Mouse (Mus musculus): ENCODE measurements around the gene Zfp791. TPM values are rescaled to one million over a fixed set of nuclear protein-coding genes. Genes with fewer than 3 reads are reported as not detected.

Gene Zfp791
- polyA plus RNA-seq, 1 experiment from 2014 or later = 1.6 TPM

GRCm38 (mm10) chr8:85119052-85119981 lies 3.6 kb downstream of the Zfp791 start:
- peak overlapping the region; percentile 69 for H3K9ac ChIP-seq (ENCODE audit: low read depth, low read length)
- peak; percentile 94 for ATAC-seq (ENCODE audit: low read depth)
- peak overlapping the region; percentile 50 for H3K4me3 ChIP-seq (ENCODE audit: low read depth, low read length)
- 6% methylated on average over 34 of the region's 37 CpGs for WGBS
- H3K36me3 ChIP-seq (ENCODE audit: control insufficient read depth, insufficient read depth, low read length) = no peaks in the 10 kb centered on the region
- peak overlapping the region; percentile 68 for H3K4me2 ChIP-seq (ENCODE audit: low read depth, low read length)
- no peaks in the 10 kb centered on the region for H3K9me3 ChIP-seq (ENCODE audit: control insufficient read depth, low read length)
- 0 out of 2 replicates have a peak, but pooled peaks cover 6% of the 10 kb centered on the region for H3K4me1 ChIP-seq (ENCODE audit: control insufficient read depth, insufficient read depth, low read length)
- H3K27ac ChIP-seq (replicated peaks; ENCODE audit: low read depth, low read length) = peak overlapping the region; percentile 31
- no peaks in the 10 kb centered on the region for H3K27me3 ChIP-seq (replicated peaks; ENCODE audit: control insufficient read depth, insufficient read depth, low read length)
- peak; percentile 97 for DNase-seq (ENCODE audit: low spot score)

- ATAC-seq (ENCODE audit: low read depth) = no peak
- no peak overlapping the region for H3K4me2 ChIP-seq (ENCODE audit: low read depth, low read length)
- no peak overlapping the region for H3K9ac ChIP-seq (ENCODE audit: low read depth, low read length)
- 0 out of 2 replicates have a peak, but pooled peaks cover 6% of the 10 kb centered on the region for H3K4me1 ChIP-seq (ENCODE audit: control insufficient read depth, insufficient read depth, low read length)
- H3K27me3 ChIP-seq (replicated peaks; ENCODE audit: control insufficient read depth, insufficient read depth, low read length) = no peaks in the 10 kb centered on the region
- no peak for DNase-seq (ENCODE audit: low spot score)
- 0 out of 2 replicates have a peak, but pooled peaks cover 7% of the 10 kb centered on the region for H3K9me3 ChIP-seq (ENCODE audit: control insufficient read depth, low read length)
- H3K27ac ChIP-seq (replicated peaks; ENCODE audit: low read depth, low read length) = no peak overlapping the region
- 92% methylated on average over 7 of the region's 7 CpGs for WGBS
- H3K4me3 ChIP-seq (ENCODE audit: low read depth, low read length) = no peak overlapping the region
- H3K36me3 ChIP-seq (ENCODE audit: control insufficient read depth, insufficient read depth, low read length) = peaks cover 10% of the 10 kb centered on the region
Observed at GRCm38 (mm10) chr8:85116984-85117383, 5.9 kb downstream of the Zfp791 start.

- H3K4me2 ChIP-seq (ENCODE audit: low read depth, low read length) = no peak overlapping the region
- 75% methylated on average over 4 of the region's 4 CpGs for WGBS
- no peak overlapping the region for H3K27ac ChIP-seq (replicated peaks; ENCODE audit: low read depth, low read length)
- ATAC-seq (ENCODE audit: low read depth) (no peak), DNase-seq (ENCODE audit: low spot score) (no peak)
- no peak overlapping the region for H3K9ac ChIP-seq (ENCODE audit: low read depth, low read length)
- peaks cover 25% of the 10 kb centered on the region for H3K36me3 ChIP-seq (ENCODE audit: control insufficient read depth, insufficient read depth, low read length)
- 0 out of 2 replicates have a peak, but pooled peaks cover 6% of the 10 kb centered on the region for H3K4me1 ChIP-seq (ENCODE audit: control insufficient read depth, insufficient read depth, low read length)
- no peak overlapping the region for H3K4me3 ChIP-seq (ENCODE audit: low read depth, low read length)
- 0 out of 2 replicates have a peak, but pooled peaks cover 7% of the 10 kb centered on the region for H3K9me3 ChIP-seq (ENCODE audit: control insufficient read depth, low read length)
- no peaks in the 10 kb centered on the region for H3K27me3 ChIP-seq (replicated peaks; ENCODE audit: control insufficient read depth, insufficient read depth, low read length)
Observed at GRCm38 (mm10) chr8:85115501-85115900, 7.4 kb downstream of the Zfp791 start.

- Histone ChIP-seq H3K36me3 (ENCODE audit: control insufficient read depth, insufficient read depth, low read length) (peaks cover 43% of the 10 kb centered on the region), H3K4me2 (ENCODE audit: low read depth, low read length) (no peak overlapping the region), H3K9ac (ENCODE audit: low read depth, low read length) (no peak overlapping the region), H3K4me1 (ENCODE audit: control insufficient read depth, insufficient read depth, low read length) (no peaks in the 10 kb centered on the region), H3K27me3 (replicated peaks; ENCODE audit: control insufficient read depth, insufficient read depth, low read length) (no peaks in the 10 kb centered on the region), H3K27ac (replicated peaks; ENCODE audit: low read depth, low read length) (no peak overlapping the region), H3K9me3 (ENCODE audit: control insufficient read depth, low read length) (0 out of 2 replicates have a peak, but pooled peaks cover 7% of the 10 kb centered on the region), H3K4me3 (ENCODE audit: low read depth, low read length) (no peak overlapping the region)
- DNase-seq (ENCODE audit: low spot score) (no peak), ATAC-seq (ENCODE audit: low read depth) (no peak)
- 94% methylated on average over 10 of the region's 10 CpGs for WGBS
Observed at GRCm38 (mm10) chr8:85113241-85113640, 9.7 kb downstream of the Zfp791 start.

- no peaks in the 10 kb centered on the region for H3K4me1 ChIP-seq (ENCODE audit: control insufficient read depth, insufficient read depth, low read length)
- no peak overlapping the region for H3K9ac ChIP-seq (ENCODE audit: low read depth, low read length)
- H3K4me2 ChIP-seq (ENCODE audit: low read depth, low read length) = no peak overlapping the region
- no peaks in the 10 kb centered on the region for H3K27me3 ChIP-seq (replicated peaks; ENCODE audit: control insufficient read depth, insufficient read depth, low read length)
- H3K27ac ChIP-seq (replicated peaks; ENCODE audit: low read depth, low read length) = no peak overlapping the region
- DNase-seq (ENCODE audit: low spot score) (no peak), ATAC-seq (ENCODE audit: low read depth) (no peak)
- H3K4me3 ChIP-seq (ENCODE audit: low read depth, low read length) = no peak overlapping the region
- 0 out of 2 replicates have a peak, but pooled peaks cover 6% of the 10 kb centered on the region for H3K9me3 ChIP-seq (ENCODE audit: control insufficient read depth, low read length)
- H3K36me3 ChIP-seq (ENCODE audit: control insufficient read depth, insufficient read depth, low read length) = peaks cover 31% of the 10 kb centered on the region
- WGBS = 79% methylated on average over 4 of the region's 4 CpGs
Observed at GRCm38 (mm10) chr8:85100076-85100665, 22.7 kb downstream of the Zfp791 start.

GRCm38 (mm10) chr8:85096850-85097249 lies 26.0 kb downstream of the Zfp791 start:
- no peaks in the 10 kb centered on the region for H3K27me3 ChIP-seq (replicated peaks; ENCODE audit: control insufficient read depth, insufficient read depth, low read length)
- WGBS = 87% methylated on average over 4 of the region's 4 CpGs
- H3K9ac ChIP-seq (ENCODE audit: low read depth, low read length) = no peak overlapping the region
- H3K4me1 ChIP-seq (ENCODE audit: control insufficient read depth, insufficient read depth, low read length) = no peaks in the 10 kb centered on the region
- 0 out of 2 replicates have a peak, but pooled peaks cover 5% of the 10 kb centered on the region for H3K9me3 ChIP-seq (ENCODE audit: control insufficient read depth, low read length)
- peak; percentile 41; the same call in 1 of the 2 replicates for ATAC-seq (ENCODE audit: low read depth)
- H3K4me2 ChIP-seq (ENCODE audit: low read depth, low read length) = no peak overlapping the region
- peaks cover 42% of the 10 kb centered on the region for H3K36me3 ChIP-seq (ENCODE audit: control insufficient read depth, insufficient read depth, low read length)
- H3K4me3 ChIP-seq (ENCODE audit: low read depth, low read length) = no peak overlapping the region
- no peak for DNase-seq (ENCODE audit: low spot score)
- H3K27ac ChIP-seq (replicated peaks; ENCODE audit: low read depth, low read length) = no peak overlapping the region

- H3K27ac ChIP-seq (replicated peaks; ENCODE audit: low read depth, low read length) = no peak overlapping the region
- 92% methylated on average over 16 of the region's 16 CpGs for WGBS
- DNase-seq (ENCODE audit: low spot score) (no peak), ATAC-seq (ENCODE audit: low read depth) (no peak)
- H3K9ac ChIP-seq (ENCODE audit: low read depth, low read length) = no peak overlapping the region
- no peaks in the 10 kb centered on the region for H3K27me3 ChIP-seq (replicated peaks; ENCODE audit: control insufficient read depth, insufficient read depth, low read length)
- H3K4me2 ChIP-seq (ENCODE audit: low read depth, low read length) = no peak overlapping the region
- no peaks in the 10 kb centered on the region for H3K9me3 ChIP-seq (ENCODE audit: control insufficient read depth, low read length)
- no peaks in the 10 kb centered on the region for H3K4me1 ChIP-seq (ENCODE audit: control insufficient read depth, insufficient read depth, low read length)
- peaks cover 42% of the 10 kb centered on the region for H3K36me3 ChIP-seq (ENCODE audit: control insufficient read depth, insufficient read depth, low read length)
- no peak overlapping the region for H3K4me3 ChIP-seq (ENCODE audit: low read depth, low read length)
Observed at GRCm38 (mm10) chr8:85096196-85096595, 26.7 kb downstream of the Zfp791 start.

- DNase-seq (ENCODE audit: low spot score) (no peak), ATAC-seq (ENCODE audit: low read depth) (no peak)
- no peak overlapping the region for H3K27ac ChIP-seq (replicated peaks; ENCODE audit: low read depth, low read length)
- H3K9me3 ChIP-seq (ENCODE audit: control insufficient read depth, low read length) = no peaks in the 10 kb centered on the region
- H3K9ac ChIP-seq (ENCODE audit: low read depth, low read length) = no peak overlapping the region
- WGBS = 82% methylated on average over 4 of the region's 7 CpGs
- no peaks in the 10 kb centered on the region for H3K4me1 ChIP-seq (ENCODE audit: control insufficient read depth, insufficient read depth, low read length)
- H3K4me2 ChIP-seq (ENCODE audit: low read depth, low read length) = no peak overlapping the region
- H3K27me3 ChIP-seq (replicated peaks; ENCODE audit: control insufficient read depth, insufficient read depth, low read length) = no peaks in the 10 kb centered on the region
- no peak overlapping the region for H3K4me3 ChIP-seq (ENCODE audit: low read depth, low read length)
- H3K36me3 ChIP-seq (ENCODE audit: control insufficient read depth, insufficient read depth, low read length) = peaks cover 42% of the 10 kb centered on the region
Observed at GRCm38 (mm10) chr8:85095566-85095965, 27.3 kb downstream of the Zfp791 start.
